Mouse (Mus musculus) adrenal gland, postnatal 10 days (tissue): ENCODE results near the gene Galntl6. TPM values are rescaled to one million over a fixed set of nuclear protein-coding genes. Genes with fewer than 3 reads are reported as not detected.

Experiments used
- DNase-seq: peaks from one replicate; pipeline ENCODE4 v3.0.0; 2021; ENCODE audit warnings: mixed read lengths
- total RNA-seq, 2 experiments: library from RNA; stranded (reverse); gene quantifications; 2 replicates each; pipeline ENCODE4 v1.2.3; 2021

Galntl6 gene
- total RNA-seq, 2 experiments from 2014 or later = 0.66 to 0.91 TPM

GRCm38 (mm10) chr8:57842462-57843391, 1069.7 kb downstream of the Galntl6 start:
- no peak for DNase-seq

- no peak for DNase-seq
Measured at GRCm38 (mm10) chr8:57841446-57841845, 1071.0 kb downstream of the Galntl6 start.

DNA sequence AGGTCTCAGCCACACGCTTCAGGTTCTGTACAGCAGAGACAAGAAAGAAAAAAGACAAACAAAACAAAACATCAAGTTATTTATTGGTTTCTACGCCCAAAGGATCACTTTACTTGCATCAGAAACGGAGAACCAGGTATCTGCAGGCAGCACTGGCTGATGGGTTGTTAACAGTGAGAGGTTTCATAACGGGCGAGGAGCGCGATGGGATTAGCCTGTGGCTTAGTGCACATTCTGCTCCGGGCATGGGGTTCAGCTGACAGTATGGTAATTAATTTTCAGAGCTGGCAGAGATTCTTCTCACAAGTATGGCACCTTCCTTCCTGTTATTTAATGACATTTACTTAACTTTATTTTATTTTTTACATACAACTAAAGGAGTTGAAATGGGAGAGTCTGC, 1075.1 kb downstream of the Galntl6 start:
- DNase-seq = no peak

GRCm38 (mm10) chr8:57836981-57837380, 1075.5 kb downstream of the Galntl6 start:
- DNase-seq = no peak

DNA sequence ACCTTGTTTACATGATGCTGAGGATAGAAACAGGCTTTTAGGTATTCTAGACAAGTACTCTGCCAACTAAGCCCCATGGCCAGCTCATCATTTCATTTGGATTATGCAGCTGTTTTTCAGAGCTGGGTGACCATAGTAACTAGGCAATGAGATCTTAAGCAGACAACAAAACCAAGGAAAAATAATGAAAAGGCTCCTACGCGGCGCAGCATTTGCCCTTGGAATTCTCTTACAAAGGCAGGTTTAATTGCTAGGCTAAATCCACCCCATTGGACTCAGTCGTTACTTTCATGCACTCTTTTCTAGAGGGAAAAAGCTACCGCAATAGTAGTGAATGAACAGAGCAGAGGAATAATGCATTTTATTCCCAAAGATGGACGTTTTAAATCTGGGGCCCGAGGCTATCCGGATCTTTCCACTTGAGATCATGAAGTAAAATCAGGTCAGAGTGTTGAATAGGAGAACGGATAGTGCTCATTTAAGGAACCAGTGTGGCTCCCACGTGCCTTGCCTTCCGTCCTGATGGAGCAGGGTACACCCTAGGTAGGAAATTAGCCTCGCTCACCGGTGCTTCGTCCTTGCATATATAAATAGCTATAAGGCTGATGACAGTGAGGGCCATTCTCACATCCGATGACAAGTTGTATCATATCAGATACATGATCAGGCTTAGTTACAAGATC, 1076.1 kb downstream of the Galntl6 start:
- DNase-seq = no peak

- no peak for DNase-seq
Measured at GRCm38 (mm10) chr8:57823151-57823550, 1089.3 kb downstream of the Galntl6 start.

- DNase-seq = no peak
Measured at GRCm38 (mm10) chr8:57816034-57816433, 1096.4 kb downstream of the Galntl6 start.

GRCm38 (mm10) chr8:57807060-57807459, 1105.4 kb downstream of the Galntl6 start:
- no peak for DNase-seq

- no peak for DNase-seq
Measured at GRCm38 (mm10) chr8:57805094-57805493, 1107.3 kb downstream of the Galntl6 start.

DNA sequence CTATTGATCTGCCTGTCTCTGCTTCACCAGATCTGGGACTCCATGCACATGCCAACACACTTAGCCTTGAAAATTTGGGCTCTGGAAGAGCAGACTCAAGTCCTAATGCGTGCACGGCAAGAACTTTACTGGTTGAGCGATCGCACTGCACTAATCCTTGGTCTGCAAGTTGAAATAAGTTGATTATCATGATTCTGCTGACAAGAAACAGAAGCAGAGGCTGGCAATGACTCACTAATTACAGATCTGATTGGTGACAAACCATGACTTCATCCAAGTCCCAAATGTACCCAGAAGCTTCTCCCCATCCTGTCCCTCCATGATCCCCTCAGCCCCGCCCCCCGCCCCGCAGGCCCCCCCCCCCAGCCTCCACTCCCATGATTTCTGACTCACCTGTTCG, 1108.6 kb downstream of the Galntl6 start:
- no peak for DNase-seq

- DNase-seq = no peak
Measured at GRCm38 (mm10) chr8:57801197-57801596, 1111.2 kb downstream of the Galntl6 start.

DNA sequence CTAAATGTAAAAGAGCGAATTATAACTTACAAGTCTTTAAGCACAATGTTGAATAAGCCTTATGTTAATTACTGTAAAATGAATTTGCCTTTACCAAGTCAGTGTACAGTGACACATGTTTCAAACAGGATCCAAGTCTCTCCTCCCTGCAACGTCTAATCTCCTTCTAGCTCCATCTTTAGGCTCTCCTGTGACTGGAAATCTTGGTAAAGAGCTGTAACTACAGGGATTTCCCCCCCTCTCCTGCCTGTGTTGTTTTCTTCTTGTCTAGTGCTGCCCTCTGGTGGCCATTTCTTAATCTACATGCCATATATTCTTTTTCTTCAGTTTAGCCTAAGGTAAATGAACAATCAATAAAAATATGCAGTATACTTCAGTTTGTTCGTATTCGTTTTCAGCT, 1112.1 kb downstream of the Galntl6 start:
- DNase-seq = peak; percentile 83

DNA sequence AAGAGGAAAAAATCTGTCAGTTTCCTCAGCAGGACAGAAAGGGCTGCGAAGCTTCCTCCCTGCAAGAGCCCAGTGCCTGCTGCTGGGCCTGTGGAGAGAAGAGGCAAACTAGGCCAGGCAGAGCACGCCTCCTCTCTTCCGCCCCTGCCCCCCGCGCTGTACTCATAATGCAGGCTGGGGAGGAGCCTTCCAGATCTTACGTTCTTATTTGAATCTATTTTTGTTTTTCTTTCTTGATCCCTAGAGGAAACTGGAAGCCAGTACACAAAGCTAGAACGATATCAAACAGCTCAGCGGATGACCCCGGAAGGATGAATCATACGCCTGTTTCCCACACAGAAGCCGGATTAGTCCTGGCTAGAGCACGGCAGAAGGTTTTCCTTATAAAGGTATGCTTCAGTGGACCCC, 1112.6 kb downstream of the Galntl6 start:
- peak; percentile 71 for DNase-seq

- DNase-seq = no peak
Measured at GRCm38 (mm10) chr8:57793455-57793854, 1119.0 kb downstream of the Galntl6 start.

GRCm38 (mm10) chr8:57792246-57792645, 1120.2 kb downstream of the Galntl6 start:
- DNase-seq = no peak

- peak; percentile 42 for DNase-seq
Measured at GRCm38 (mm10) chr8:57791309-57791721, 1121.1 kb downstream of the Galntl6 start.

- DNase-seq = no peak
Measured at GRCm38 (mm10) chr8:57779551-57779950, 1132.9 kb downstream of the Galntl6 start.

DNA sequence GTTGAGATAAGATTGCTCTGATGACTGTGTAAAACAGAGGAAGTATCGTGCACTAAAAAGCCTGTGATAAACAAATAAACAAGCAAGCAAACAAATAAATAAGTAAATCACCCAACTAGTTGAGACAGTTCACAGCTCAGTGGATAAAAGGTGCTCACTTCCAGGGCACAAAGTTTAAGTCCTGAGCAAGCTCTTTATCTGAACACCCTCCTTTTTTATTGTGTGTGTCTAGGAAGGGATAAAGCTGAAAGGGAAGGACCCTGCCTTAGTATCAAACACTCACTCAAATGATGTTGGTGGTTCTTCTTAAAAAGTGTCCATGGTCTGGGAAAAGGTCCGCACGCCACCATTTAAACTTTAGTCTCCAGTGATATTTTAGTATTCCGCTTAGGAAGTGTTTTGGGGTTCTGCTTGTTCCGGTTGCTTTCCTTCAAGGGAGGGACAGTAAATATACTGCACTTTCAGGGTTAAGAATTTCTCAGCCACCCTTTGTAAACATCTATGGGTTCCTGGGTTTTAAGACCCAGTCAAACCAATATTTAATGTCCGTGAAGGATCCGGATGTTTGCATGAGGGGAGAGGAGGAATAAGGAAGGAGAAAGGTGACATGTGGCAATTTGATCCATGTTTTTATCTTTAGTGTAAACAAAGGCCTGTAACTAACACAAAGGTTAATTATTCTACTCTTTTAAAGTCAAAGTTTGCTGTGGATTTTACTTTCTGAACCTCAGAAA, 1134.3 kb downstream of the Galntl6 start:
- no peak for DNase-seq

GRCm38 (mm10) chr8:57776723-57777122, 1135.7 kb downstream of the Galntl6 start:
- no peak for DNase-seq

DNA sequence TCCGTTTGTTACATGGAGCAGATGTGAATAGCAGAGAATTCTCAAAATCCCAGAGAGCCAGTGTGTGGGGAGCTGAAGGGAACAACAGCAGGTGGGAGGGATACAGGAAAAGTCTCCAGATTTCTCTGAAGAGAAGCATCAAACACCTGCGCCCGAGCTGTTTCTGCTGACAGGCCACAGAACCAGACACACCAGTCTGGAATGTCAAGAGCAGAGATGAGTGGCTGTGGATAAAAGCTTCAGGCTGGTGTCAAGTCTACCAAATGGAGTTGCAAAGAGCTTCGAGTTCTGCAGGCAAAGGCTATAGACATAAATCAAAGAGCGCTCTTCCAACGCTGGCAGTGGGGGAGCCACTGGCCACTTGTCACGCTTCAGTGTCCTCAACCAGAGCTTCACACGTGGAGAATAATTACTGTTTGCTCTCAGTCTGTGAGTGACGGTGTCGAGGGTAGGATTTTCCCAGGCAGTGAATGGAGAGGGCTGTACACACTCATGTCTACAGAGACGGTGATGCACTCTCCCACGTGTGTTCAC, 1139.6 kb downstream of the Galntl6 start:
- DNase-seq = no peak

DNA sequence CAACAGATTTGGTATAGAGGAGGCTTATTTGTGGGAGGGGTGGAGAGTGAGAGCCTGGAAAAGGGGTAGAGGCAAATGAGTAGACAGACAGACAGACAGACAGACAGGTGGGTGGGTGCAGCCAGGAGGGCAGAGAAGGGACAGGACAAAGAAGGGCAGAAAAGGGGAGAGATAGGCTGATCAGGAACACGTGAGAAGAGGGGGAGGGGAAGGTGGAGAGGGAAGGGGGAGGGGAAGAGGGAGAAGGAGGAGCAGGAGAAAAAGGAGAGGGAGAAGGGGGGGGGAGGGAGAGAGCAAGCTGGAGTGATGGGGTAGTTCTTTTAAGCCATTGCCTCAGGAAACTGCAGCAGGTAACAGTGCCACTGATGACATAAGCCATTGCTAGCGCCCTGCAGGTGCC, 1144.9 kb downstream of the Galntl6 start:
- DNase-seq = no peak

DNA sequence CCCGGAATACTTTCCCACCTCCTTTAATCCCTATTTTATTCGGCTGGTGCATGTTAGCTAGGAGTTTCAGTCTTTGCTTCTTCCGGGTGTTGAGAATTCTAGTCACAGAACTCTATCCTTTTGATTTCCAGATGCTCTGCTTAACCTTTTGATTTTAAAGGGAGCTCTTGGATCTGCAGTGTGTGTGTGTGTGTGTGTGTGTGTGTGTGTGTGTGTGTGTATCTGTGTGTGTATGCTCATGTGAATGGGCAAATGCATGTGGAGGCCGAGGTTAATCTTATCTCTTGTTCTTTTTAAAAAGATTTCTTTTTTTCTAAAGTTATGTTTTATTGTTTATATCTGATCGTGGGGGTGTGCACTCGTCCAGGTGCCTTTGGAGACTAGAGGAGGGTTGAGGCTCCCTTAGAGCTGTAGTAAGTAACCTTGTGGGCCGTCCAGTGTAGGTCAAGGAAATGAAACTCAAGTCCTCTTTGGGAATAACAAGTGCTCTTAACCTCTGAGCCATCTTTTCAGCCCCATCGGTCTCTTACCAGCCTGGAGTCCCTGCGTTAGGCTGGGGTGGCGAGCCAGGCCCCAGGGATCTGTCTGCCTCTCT, 1145.9 kb downstream of the Galntl6 start:
- DNase-seq = no peak
